Mouse (Mus musculus) right cerebral cortex, postnatal 14 days (tissue): Measurements from ENCODE around the gene Hist1h2bh.
A peak's percentile ranks its signal among the peaks of the same experiment; 100 is the strongest.
"Not testable (repeated sequence)": the region's sequence is repeated elsewhere in the genome, so short reads cannot be mapped to it uniquely, and the experiment has no call there.

Experiments used
- DNase-seq: peaks from one replicate; pipeline ENCODE4 v3.0.0; 2022

Gene Hist1h2bh

DNA sequence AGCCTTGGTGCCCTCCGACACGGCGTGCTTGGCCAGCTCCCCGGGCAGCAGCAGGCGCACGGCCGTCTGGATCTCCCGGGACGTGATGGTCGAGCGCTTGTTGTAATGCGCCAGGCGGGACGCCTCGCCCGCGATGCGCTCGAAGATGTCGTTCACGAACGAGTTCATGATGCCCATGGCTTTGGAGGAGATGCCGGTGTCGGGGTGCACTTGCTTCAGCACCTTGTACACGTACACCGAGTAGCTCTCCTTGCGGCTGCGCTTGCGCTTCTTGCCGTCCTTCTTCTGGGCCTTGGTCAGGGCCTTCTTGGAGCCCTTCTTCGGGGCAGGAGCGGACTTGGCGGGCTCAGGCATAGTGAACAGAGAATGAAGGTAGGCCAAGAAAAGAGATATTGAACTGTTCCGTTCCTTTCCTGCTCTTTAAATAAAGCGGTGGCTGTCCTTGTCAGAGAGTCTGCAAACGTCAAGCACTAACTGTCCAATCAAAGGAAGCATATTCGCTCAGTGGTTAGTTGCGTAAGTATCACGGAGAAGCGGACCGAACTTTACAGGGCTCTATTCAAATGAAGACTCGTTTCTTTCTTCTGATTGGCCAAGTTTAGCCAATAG is at the start of gene Hist1h2bh:
Gene Hist1h2bh, minus strand, starts transcription at position 394 of the 609 bp plus-strand sequence.
- not testable (repeated sequence) for DNase-seq

DNA sequence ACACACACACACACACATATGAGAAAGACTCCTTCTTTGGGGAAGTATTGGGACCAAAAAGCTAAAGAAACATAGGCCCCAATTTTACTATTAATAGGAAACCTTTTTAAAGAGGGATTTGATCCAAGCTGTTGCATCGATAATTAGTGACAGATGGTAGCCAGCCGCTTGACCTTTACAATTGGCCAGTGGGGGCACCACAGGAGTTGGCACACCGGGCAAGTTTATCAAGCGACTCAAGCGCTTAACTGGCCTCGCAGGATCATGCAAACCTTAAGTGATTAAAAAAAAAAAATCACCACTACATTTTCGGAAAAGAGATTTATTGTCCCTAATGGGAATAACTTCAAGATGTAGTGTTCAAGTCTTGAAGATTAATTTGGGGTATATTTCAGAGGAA is 49.4 kb upstream of the Hist1h2bh start:
- DNase-seq = no peak

DNA sequence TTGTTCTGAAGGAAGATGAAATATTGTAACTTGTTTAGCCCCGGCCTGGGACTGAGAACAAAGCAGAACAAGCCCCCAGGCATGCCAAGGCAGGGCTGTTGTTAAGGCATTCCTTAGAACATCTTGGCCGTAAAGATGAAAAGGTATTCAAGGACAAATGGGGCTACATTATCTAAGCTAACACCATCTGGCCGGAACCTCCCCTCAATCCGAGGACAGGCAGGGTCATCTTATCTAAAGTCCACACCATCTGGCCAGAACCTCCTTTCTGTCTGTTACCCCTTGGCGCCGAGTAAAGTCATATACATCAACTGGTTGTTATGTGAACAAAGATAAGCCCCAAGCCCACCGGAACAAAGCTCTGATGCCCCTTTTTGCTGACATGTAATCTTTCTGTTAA is 48.7 kb upstream of the Hist1h2bh start:
- not testable (repeated sequence) for DNase-seq

DNA sequence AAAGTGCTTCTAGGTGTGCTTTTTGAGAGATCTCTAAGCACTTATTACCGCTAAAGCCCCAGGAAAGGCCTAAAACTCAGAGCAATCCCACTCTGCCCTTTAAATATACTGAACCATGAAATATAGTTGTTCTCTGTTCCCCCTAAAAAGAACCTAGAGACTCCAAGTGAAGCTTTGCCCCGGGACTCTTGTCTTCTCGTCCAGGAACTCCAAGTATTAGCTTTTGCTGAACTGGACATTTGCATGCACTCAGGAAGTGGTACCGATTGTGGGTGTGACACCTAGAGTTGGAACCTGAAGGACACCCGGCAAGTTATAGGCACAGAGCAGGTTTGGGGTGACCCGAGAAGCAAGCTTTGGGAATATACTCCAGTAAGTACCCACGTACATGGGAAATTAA is 48.0 kb upstream of the Hist1h2bh start:
- DNase-seq = no peak

DNA sequence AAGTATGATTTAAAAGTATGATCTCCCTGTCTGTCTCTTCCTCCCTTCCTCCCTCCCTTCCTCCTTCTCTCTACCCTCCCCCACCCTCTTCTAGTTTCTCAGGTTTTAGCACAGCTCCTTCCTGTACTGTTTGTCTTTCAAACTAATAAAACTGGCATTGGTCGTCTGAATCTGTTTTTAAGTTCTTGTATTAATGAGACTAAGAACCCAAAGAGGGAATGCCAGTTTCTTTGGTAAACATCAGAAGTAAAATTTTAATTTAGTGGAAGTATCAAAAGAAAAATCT is 43.7 kb upstream of the Hist1h2bh start:
- no peak for DNase-seq

DNA sequence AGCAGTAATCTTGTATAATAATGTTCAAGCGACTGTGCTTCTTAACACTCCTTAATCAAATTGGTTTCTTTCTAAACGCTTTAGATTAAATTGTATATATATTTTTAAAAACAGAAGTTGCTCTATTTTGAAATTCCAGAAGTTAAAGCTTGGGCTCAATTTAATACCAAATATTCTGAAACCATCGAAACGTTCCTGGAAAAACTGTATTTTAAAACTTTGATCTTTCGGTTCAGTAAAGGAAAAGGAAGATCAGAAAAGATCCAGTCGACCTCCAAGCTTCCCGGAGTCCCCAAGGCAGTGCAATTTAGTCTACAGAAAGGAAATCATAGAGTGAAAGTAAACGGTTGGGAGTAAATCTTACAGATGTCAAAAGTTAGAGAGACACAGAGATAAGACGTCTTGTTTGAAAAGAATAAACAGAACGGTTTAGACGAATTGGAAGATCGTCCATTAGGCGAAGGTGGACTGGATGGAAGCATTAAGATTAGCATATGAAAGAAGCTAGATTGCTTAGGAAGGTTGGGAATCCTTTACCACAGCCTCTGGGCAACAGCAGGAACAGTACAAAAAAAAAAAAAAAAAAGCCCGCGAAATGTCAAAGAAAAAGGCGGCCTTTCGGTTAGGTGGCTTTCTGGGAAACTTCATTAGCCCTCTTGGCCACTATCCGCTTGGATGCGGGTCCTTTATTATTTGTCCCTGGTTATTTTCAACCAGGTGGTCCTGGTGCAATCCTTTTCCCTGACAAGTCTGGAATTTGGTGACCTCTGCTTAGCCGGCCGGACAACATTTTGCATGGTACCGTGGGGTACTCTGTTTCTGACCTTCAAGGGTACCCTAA is 43.1 kb upstream of the Hist1h2bh start:
- no peak for DNase-seq

DNA sequence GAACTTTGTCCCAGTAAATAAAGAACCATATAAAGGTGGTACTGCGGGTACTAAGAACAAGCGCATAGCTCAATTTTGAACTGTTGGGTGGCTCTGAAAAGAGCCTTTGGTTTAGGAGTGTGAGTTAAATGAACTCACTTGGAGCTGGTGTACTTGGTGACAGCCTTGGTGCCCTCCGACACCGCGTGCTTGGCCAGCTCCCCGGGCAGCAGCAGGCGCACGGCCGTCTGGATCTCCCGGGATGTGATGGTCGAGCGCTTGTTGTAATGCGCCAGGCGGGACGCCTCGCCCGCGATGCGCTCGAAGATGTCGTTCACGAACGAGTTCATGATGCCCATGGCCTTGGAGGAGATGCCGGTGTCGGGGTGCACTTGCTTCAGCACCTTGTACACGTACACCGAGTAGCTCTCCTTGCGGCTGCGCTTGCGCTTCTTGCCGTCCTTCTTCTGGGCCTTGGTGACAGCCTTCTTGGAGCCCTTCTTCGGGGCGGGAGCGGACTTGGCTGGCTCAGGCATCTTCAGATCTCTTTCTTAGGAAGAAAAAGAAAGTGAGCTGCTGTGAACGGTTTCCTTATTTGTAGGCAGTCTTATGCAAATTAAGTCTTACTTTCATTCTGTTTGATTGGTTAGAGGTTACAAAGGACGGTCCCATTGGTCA is 42.4 kb upstream of the Hist1h2bh start:
- DNase-seq = peak; percentile 43

DNA sequence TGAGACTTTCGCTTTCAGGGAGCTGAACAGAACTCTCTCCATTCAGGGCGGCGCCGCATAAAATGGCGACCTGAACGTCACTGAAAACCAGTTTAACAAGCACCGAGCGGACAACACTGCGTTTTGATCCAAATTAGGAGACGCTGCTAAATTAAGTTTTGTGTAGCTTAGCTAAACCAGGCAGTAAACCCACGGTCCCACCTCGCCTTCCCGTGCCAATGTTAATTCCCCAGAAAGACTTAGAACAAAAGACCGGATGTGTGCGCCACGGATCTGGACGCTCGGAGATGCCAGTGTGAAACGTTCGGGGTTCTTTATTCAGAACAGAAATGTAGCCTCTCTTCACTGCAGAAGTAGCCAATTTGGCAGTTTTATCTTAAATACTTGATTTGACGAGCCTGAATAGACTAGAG is 41.8 kb upstream of the Hist1h2bh start:
- peak; percentile 69 for DNase-seq

DNA sequence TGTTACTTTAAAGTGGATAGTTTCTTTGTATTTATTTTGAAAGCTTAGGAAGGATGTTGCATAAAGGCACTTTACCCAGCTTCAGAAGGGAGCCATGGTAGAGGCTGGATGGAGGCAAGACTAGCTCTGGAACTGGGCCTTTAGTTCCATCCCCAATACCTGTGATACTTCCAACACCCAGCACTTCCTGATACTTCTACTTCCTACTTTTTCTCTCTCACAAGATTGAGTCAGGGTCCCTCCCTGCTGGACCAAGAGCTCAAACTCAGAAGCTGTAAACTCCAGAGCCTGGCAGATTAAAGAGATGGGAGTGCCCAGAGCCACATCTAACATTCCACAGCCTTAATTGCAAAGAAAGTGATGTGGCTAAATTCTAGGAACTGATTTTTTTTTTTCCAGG is 41.1 kb upstream of the Hist1h2bh start:
- DNase-seq = no peak

DNA sequence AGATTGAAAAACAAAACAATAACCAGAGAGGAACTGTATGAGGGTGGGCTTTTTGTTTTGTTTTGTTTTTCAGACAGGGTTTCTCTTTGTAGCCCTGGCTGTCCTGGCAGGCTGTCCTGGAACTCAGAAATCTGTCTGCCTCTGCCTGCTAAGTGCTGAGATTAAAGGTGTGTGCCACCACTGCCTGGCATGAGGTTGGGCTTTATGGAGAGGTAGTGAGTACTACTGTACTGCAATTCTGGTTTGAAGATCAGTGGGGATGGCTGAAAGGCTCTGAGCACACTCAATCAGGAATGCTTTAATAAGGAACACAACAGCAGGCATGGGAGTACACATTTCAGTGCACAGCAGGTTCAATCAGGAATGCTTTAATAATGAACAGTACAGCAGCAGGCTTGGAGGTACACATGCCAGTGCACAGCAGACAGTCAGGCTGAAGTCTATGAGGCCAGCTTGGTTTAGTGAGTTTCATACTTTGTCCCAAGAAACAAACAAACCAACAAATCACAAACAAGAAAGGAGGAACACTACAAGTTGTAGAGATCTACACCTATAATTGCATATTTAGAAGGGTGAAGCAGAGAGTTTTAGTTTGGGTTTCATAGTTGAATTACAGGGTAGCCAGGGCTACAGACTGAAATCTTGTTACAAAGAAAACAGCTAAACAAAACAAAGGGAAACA is 40.3 kb upstream of the Hist1h2bh start:
- no peak for DNase-seq

DNA sequence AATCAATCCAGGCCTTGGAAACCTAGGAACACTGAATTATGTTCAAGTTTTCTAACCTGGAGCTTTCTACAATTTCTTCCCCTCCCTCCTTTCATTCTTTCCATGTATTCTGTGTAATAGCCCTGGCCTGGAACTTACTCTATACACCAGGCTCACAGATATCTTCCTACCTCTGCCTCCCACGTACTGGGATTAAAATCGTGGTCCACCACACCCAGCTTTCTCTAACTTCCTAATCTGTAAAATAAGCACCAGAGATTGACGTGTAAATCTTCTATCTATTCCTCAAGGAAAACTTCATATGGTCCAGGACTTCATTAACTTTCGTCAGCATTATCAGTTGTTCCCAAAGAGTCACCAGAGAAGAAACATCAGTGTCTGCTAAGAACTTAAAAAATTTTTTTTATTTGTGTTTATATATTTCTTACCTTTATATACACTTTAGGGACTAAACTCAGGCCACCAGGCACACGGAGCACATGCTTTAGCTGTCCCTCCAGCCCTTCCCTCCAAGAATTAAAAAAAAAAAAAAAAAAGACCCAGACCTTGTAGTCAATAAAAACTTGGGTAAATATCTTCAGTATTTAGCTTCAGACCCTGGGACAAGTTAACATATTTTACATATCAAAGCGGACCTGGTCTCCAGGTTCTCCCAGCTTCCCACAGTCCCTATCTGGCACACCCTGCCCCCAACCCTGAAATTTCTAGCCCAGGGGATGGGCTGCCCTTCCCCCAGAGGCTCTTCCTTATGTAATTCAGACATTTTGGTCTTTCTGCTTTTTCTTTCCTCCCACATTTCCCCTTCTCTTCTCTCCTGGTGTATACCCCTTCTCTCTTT is 39.2 kb upstream of the Hist1h2bh start:
- DNase-seq = no peak

DNA sequence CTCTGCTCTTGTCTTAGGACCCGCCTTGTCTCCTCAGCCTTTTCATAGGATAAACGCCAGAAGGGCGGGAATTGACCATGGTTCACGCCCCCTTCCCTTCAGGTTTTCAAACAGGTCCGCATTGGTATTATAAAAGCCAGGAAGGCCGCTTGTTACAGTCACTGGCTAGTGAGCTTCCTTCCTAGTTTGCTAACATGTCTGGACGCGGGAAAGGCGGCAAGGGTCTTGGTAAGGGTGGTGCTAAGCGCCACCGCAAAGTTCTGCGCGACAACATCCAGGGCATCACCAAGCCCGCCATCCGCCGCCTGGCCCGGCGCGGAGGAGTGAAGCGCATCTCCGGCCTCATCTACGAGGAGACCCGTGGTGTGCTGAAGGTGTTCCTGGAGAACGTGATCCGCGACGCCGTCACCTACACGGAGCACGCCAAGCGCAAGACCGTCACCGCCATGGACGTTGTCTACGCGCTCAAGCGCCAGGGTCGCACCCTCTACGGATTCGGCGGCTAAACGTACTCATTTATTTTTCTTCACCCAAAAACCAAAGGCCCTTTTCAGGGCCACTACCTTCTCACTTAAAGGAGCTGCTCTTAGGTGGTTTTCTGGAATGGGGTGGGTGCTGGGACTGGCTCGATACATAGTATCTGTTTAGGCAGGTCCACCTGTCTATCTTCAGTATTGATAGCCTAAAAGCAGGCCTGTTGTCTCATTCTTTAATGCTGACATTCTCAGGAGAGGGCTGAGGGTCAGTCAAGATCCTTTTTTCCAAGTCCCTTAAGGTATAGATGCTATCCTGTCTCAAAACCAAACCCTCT is 38.4 kb upstream of the Hist1h2bh start, which contains the start of gene Hist1h4d:
Gene Hist1h4d, plus strand, starts transcription at position 191 of the 811 bp plus-strand sequence.
- peak; percentile 81 for DNase-seq

DNA sequence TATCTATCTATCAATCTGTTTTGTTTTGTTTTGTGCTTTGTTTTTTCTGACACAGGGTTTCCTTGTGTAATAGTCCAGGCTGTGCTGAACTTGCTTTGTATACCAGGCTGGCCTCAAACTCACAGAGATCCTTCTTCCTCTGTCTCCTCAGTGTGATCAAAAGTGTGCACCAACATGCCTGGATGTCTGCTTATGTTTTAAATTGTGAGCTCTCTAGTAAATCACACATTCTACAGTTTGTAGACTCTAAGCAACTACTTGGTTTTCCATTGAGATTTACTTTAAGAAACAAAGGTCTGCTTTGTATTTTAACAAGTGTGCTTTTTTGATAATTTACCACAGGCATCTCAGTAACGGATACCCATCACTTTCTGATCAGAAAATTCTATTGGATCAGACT is 34.6 kb upstream of the Hist1h2bh start:
- DNase-seq = no peak

DNA sequence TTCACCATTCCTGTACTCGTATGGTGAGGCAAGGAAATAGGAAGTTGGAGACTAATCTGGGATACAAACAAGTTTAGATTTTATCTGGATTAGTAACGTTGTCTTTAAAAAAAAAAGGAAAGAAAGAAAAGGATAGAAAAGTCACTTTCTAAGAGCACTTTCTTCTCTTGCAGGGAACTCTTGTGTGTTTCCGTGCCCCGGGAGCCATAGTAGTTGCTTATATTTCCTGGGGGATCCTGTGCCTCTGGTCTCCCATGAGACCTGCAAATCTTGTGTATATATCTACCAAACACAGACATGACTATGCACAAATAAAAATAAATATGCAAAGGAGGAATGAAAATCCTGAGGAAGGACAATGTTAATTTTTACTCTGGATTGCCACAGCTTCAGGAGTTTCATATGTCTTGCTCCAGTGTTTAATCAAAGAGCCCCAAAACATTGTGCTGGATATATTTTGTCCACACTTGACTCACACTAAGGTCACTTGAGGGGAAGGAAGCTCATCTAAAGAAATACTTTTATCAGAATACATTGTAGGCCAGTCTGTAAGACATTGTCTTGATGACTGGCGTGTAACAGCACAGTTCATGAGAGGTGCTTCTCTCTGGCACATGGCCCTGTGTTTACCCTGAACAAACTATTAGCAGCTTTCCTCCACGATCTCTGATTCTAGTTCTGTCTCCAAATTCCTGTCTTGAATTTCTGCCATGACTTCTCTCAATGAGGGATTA is 33.9 kb upstream of the Hist1h2bh start:
- DNase-seq = no peak

DNA sequence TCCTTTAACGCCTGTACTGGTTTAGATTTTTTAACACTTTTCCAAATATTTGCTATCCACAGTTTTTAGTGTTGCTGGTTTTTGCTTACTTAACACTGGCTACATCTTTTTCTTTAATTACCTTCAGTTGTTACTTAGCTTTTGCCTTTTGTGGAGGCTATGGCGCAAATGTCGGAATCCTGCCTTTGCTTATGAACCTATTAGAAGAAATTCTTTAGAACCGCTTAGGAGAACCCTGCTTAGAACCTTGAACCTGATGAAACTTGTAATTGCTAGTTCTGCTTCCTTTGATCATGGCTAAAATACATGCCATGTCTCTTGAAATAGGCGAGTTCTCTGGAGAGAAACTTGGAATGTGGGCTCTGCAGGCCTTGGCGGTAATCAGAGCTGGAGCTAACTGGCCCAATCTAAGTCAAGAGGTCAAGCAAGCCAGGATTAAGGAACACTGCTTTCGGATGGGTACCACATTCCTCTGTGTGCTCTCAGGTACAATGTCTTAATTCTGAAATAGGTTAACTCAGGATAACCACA is 33.2 kb upstream of the Hist1h2bh start:
- DNase-seq = no peak

DNA sequence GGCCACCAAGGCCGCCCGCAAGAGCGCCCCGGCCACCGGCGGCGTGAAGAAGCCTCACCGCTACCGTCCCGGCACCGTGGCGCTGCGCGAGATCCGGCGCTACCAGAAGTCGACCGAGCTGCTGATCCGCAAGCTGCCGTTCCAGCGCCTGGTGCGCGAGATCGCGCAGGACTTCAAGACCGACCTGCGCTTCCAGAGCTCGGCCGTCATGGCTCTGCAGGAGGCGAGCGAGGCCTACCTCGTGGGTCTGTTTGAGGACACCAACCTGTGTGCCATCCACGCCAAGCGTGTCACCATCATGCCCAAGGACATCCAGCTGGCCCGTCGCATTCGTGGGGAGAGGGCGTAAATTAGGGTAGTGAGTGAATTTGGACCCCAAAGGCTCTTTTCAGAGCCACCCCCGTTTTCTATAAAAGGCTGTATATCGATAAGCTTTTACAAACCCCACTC is 32.7 kb upstream of the Hist1h2bh start:
- DNase-seq = not testable (repeated sequence)

DNA sequence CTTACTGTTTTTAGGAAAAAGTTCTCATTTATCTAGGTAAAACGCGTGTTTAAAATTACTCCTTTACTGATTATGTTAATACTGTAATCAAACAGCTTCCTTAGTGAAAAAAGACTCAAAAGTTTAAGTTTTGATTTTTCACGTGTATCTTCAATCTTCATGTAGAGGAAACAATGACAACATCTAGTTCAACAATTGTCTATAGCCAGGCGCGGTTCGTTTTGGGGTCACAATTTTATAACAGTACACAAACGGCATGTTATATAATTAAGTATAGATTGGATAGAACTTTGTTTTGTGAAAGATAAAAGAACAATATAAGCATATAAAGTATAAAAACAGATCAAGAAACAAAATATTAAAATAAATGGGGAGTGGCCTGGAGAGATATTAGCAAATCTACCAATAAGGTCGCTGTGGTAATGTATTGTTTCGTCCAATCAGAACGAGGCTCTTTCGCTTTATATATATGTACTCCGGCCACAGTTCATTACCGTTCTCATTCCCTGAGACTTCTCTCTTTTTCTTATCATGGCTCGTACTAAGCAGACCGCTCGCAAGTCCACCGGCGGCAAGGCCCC is 32.2 kb upstream of the Hist1h2bh start, which contains the start of gene Hist1h3d:
Gene Hist1h3d, plus strand, starts transcription at position 493 of the 581 bp plus-strand sequence.
- no peak for DNase-seq

DNA sequence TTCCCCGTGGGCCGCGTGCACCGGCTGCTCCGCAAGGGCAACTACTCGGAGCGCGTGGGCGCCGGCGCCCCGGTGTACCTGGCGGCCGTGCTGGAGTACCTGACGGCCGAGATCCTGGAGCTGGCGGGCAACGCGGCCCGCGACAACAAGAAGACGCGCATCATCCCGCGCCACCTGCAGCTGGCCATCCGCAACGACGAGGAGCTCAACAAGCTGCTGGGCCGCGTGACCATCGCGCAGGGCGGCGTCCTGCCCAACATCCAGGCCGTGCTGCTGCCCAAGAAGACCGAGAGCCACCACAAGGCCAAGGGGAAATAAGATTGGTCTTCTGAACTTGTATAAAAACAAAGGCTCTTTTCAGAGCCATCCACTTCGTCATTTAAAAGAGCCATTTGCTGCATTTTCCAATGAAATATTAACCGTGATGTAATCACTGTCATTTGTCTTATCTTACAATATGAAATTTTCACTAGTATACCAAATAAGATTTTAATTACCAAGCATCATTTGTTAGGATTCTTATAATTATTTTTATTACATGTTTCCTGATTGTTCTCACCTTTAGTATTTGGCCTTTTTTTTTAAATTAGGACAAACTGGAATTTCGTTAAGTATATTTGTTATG is 31.5 kb upstream of the Hist1h2bh start:
- DNase-seq = not testable (repeated sequence)

DNA sequence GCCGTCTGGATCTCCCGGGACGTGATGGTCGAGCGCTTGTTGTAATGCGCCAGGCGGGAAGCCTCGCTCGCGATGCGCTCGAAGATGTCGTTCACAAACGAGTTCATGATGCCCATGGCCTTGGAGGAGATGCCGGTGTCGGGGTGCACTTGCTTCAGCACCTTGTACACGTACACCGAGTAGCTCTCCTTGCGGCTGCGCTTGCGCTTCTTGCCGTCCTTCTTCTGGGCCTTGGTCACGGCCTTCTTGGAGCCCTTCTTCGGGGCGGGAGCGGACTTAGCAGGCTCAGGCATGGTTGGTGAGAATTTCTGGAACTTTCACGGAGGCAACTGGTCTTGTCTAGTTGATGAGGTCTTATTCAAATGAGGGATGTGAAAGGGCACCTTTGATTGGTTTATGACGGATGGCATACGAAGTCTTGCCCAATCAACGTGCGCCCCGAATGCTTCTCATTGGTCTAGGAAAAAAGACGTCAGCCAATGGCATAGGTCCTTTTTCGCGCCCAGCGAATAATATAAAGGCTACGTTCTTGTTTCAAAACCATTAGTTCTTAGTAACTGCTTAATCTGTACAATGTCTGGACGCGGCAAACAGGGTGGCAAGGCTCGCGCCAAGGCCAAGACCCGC is 30.8 kb upstream of the Hist1h2bh start, which contains the start of the genes Hist1h2bf and Hist1h2ad:
Gene Hist1h2bf, minus strand, starts transcription at position 299 of the 627 bp plus-strand sequence.
Gene Hist1h2ad, plus strand, starts transcription at position 484 of the 627 bp plus-strand sequence.
- DNase-seq = peak; percentile 88
